Mouse (Mus musculus) hindbrain, embryonic 13.5 days (tissue): Measurements from ENCODE around the gene Qrich1. TPM values are rescaled to one million over a fixed set of nuclear protein-coding genes. Genes with fewer than 3 reads are reported as not detected.

ENCODE experiments used
- ATAC-seq: fragments of 200-750 bp; cut with Nextera tagmentation; 2 replicates; pipeline ENCODE4 v1.8.0; 2017; ENCODE audit warnings: moderate TSS enrichment; ENCODE audit not compliant: low FRiP score
- H3K27ac ChIP-seq: fragments of 300-500 bp; sonication (generic); 2 replicates; pipeline ENCODE4 v1.5.1; 2015; ENCODE audit warnings: inconsistent platforms, mild to moderate bottlenecking, moderate library complexity
- H3K27me3 ChIP-seq: fragments of 300-500 bp; sonication (generic); 2 replicates; pipeline ENCODE4 v1.6.1; 2015; ENCODE audit warnings: mild to moderate bottlenecking, inconsistent platforms
- H3K36me3 ChIP-seq: fragments of 300-500 bp; sonication (generic); 2 replicates; pipeline ENCODE4 v1.6.1; 2015; ENCODE audit warnings: mild to moderate bottlenecking, inconsistent platforms
- H3K4me1 ChIP-seq: fragments of 300-500 bp; sonication (generic); replicated peaks from 2 replicates; pipeline ENCODE4 v1.6.1; 2015; ENCODE audit warnings: inconsistent platforms
- H3K4me2 ChIP-seq: fragments of 300-500 bp; sonication (generic); 2 replicates; pipeline ENCODE4 v1.6.1; 2015; ENCODE audit warnings: inconsistent platforms, mild to moderate bottlenecking, moderate library complexity
- H3K4me3 ChIP-seq: fragments of 300-500 bp; sonication (generic); 2 replicates; pipeline ENCODE4 v1.5.1; 2015; ENCODE audit warnings: mild to moderate bottlenecking, inconsistent platforms
- H3K9ac ChIP-seq: fragments of 300-500 bp; sonication (generic); 2 replicates; pipeline ENCODE4 v1.6.1; 2015; ENCODE audit warnings: mild to moderate bottlenecking, inconsistent platforms
- H3K9me3 ChIP-seq: fragments of 300-500 bp; sonication (generic); 2 replicates; pipeline ENCODE4 v1.6.1; 2016; ENCODE audit warnings: inconsistent platforms
- WGBS: fragments of 180-500 bp; shearing (Covaris S2); methylation state at CpG from one replicate; pipeline ENCODE4 v1.1.7; 2015; 5-methylcytosine and 5-hydroxymethylcytosine counted together
- polyA plus RNA-seq: library from polyadenylated mRNA; unstranded; fragments of >200 nt; fragmentation: Nextera tagmentation; extraction: Ambion mirVana; gene quantifications from 2 replicates; pipeline ENCODE4 v1.2.1, GENCODE M21; 2015

Qrich1 gene
- polyA plus RNA-seq, 1 experiment from 2014 or later = 131 TPM

DNA sequence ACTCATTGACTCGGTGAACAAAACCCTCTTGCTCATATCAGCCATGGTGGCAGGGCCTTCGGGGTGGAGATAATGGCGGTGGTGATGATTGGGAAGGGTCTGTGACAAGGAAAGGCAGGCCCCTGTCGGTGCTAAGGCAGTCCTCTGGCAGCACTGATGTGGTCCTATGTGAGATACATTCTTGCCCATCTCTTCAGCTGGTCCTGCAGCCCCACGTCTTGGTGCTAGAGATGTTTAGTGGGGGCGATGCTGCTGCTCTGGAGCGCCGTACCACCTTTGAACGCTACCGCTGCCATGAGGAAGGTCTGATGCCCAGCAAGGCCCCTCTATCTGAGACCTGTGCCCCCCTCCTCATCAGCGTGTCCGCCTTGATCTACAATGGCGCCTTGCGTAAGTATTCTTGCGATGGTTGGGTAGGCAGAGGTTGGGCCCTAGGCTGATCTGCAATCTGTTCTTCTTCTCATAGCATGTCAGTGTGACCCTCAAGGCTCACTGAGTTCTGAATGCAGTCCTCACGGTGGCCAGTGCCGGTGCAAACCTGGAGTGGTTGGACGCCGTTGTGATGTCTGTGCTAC is 31.2 kb upstream of the Qrich1 start:
- 94% methylated on average over 19 of the region's 19 CpGs for WGBS
- no peaks in the 10 kb centered on the region for H3K9me3 ChIP-seq
- no peak overlapping the region for H3K9ac ChIP-seq
- H3K4me1 ChIP-seq = peaks cover 11% of the 10 kb centered on the region
- no peak overlapping the region for H3K27ac ChIP-seq
- H3K4me2 ChIP-seq = no peak overlapping the region
- peaks cover 19% of the 10 kb centered on the region for H3K36me3 ChIP-seq
- H3K4me3 ChIP-seq = no peak overlapping the region
- H3K27me3 ChIP-seq = no peaks in the 10 kb centered on the region
- no peak for ATAC-seq

DNA sequence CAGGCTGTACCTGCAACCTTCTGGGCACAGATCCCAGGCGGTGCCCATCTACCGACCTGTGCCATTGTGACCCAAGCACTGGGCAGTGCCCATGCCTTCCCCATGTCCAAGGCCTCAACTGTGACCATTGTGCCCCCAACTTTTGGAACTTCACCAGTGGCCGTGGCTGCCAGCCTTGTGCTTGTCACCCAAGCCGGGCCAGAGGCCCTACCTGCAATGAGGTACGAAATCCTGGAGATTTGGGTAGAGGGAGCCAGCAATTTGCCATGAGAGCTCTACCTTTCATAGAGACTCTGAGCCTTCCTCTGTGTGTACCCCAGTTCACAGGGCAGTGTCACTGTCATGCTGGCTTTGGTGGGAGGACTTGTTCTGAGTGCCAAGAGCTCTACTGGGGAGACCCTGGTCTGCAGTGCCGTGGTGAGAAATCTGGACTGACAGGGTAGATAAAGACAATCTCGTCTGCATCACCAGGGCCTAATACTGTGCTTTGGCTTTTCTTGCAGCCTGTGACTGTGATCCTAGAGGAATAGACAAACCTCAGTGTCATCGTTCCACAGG is 29.6 kb upstream of the Qrich1 start:
- no peak overlapping the region for H3K27ac ChIP-seq
- 0 out of 2 replicates have a peak overlapping the region, but pooled peaks have one; percentile 11 for H3K9ac ChIP-seq
- no peak overlapping the region for H3K4me3 ChIP-seq
- WGBS = 95% methylated on average over 8 of the region's 8 CpGs
- no peak overlapping the region for H3K4me2 ChIP-seq
- H3K27me3 ChIP-seq = no peaks in the 10 kb centered on the region
- ATAC-seq = no peak
- H3K9me3 ChIP-seq = no peaks in the 10 kb centered on the region
- peaks cover 20% of the 10 kb centered on the region for H3K36me3 ChIP-seq
- H3K4me1 ChIP-seq = peaks cover 18% of the 10 kb centered on the region

DNA sequence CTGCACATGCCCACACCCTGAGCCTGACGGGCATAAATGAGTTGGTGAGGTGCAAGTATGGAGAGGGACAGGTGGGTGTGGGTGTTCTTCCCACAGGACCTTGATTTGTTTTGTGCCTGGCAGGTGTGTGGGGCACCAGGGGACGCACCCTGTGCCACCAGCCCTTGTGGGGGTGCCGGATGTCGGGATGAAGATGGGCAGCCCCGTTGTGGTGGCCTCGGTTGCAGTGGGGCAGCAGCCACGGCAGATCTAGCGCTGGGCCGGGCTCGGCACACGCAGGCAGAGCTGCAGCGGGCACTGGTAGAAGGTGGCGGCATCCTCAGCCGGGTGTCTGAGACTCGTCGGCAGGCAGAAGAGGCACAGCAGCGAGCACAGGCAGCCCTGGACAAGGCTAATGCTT is 28.2 kb upstream of the Qrich1 start:
- no peak overlapping the region for H3K27ac ChIP-seq
- no peak overlapping the region for H3K9ac ChIP-seq
- no peaks in the 10 kb centered on the region for H3K9me3 ChIP-seq
- ATAC-seq = no peak
- no peak overlapping the region for H3K4me2 ChIP-seq
- H3K36me3 ChIP-seq = peaks cover 34% of the 10 kb centered on the region
- H3K27me3 ChIP-seq = no peaks in the 10 kb centered on the region
- no peak overlapping the region for H3K4me3 ChIP-seq
- H3K4me1 ChIP-seq = peaks cover 26% of the 10 kb centered on the region
- 98% methylated on average over 17 of the region's 17 CpGs for WGBS

DNA sequence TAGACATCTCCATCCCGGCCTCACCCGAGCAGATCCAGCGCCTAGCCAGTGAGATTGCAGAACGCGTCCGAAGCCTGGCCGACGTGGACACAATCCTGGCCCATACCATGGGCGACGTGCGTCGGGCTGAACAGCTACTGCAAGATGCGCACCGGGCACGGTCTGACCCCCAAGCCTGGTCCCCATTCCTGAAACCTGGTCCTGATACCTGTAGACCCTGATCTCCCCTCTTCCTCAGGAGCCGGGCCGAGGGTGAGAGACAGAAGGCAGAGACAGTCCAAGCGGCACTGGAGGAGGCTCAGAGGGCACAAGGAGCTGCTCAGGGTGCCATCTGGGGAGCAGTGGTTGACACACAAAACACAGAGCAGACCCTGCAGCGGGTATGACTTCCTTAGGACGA is 27.4 kb upstream of the Qrich1 start:
- ATAC-seq = no peak
- 98% methylated on average over 20 of the region's 20 CpGs for WGBS
- peak overlapping the region; percentile 97 for H3K27ac ChIP-seq
- H3K36me3 ChIP-seq = peaks cover 42% of the 10 kb centered on the region
- no peaks in the 10 kb centered on the region for H3K27me3 ChIP-seq
- H3K9me3 ChIP-seq = no peaks in the 10 kb centered on the region
- peak overlapping the region; percentile 99; the same call in 1 of the 2 replicates for H3K4me3 ChIP-seq
- no peak overlapping the region for H3K4me2 ChIP-seq
- H3K4me1 ChIP-seq = peaks cover 26% of the 10 kb centered on the region
- H3K9ac ChIP-seq = 0 out of 2 replicates have a peak overlapping the region, but pooled peaks have one; percentile 95

DNA sequence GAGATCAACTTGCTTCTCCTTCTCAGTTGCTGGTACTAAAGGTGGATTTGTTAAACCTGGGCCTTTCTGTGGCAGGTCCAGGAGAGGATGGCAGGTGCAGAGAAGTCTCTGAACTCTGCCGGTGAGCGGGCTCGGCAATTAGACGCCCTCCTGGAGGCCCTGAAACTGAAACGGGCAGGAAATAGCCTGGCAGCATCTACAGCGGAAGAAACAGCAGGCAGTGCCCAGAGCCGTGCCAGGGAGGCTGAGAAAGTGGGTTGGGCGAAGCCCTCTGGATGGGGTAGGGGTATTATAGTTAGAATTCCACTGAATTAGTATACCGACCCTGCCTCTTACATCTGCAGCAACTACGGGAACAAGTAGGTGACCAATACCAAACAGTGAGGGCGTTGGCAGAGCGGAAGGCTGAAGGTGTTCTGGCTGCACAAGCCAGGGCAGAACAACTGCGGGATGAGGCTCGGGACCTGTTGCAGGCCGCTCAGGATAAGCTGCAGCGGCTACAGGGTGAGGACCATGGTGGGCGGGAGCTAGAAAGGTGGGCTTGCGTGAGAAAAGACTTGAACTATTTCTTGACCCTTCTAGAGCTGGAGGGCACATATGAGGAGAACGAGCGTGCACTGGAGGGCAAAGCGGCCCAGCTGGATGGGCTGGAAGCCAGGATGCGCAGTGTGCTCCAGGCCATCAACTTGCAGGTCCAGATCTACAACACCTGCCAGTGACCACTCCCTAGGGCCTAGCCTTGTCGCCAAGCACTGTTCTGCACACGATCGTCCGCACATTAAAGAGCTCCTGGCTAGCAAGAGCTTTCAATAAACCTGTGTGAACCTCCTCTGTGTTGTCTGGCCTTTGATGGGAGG is 26.7 kb upstream of the Qrich1 start:
- Histone ChIP-seq H3K4me3 (peak overlapping the region; percentile 99), H3K4me2 (peak overlapping the region; percentile 96), H3K4me1 (peaks cover 26% of the 10 kb centered on the region), H3K27ac (peak overlapping the region; percentile 97), H3K36me3 (peaks cover 49% of the 10 kb centered on the region), H3K9ac (peak overlapping the region; percentile 95), H3K27me3 (no peaks in the 10 kb centered on the region), H3K9me3 (no peaks in the 10 kb centered on the region)
- peak; percentile 1; the same call in 1 of the 2 replicates for ATAC-seq
- WGBS = 67% methylated on average over 26 of the region's 26 CpGs

DNA sequence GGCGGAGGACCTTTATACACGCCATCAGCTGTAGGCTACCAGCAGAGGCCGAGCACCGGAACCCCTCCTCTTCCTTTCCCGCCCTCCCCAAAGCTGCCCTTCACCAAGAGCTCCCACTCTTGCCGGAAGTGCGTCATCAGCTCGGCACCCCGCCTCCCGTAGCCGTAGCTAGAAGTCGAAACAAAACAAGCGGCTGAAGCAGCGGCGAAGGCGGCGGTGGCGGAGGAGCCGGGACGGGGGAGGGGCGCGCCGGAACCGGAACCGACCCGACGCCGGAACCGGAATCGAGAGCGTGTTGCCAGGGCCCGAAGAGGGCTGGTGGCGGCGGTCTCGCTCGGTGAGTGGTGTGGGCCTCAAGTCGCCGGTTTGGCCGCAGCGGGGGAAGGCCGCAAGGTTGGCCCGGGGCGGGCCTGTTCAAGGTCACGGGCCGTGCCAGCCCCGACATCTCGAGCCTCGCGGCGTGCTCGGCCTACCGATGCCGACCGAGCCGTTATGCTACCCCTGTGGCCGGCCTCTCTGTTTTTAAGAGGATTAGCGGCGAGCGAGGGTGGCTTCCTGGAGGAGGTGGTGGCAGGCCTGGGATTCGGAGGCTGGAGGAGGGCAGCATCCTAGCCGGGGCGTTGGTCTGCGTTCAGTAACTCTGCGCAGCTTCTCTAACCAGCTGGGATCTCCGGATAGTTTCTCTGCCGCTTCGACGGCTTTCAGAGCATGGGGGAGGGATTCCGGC is 25.9 kb upstream of the Qrich1 start, which contains the start of gene Usp19:
TSS of gene Usp19 (plus strand) at position 44 of the 727 bp plus-strand sequence.
- H3K36me3 ChIP-seq = peaks cover 57% of the 10 kb centered on the region
- WGBS = under 1% methylated on average over 68 of the region's 69 CpGs
- H3K27me3 ChIP-seq = no peaks in the 10 kb centered on the region
- peak within 1 kb of the TSS; percentile 96 for H3K4me2 ChIP-seq
- H3K4me1 ChIP-seq = peaks cover 26% of the 10 kb centered on the region
- ATAC-seq = peak; percentile 94
- peak within 1 kb of the TSS; percentile 99 for H3K4me3 ChIP-seq
- H3K9me3 ChIP-seq = no peaks in the 10 kb centered on the region
- H3K27ac ChIP-seq = peak within 1 kb of the TSS; percentile 97
- H3K9ac ChIP-seq = peak within 1 kb of the TSS; percentile 95

DNA sequence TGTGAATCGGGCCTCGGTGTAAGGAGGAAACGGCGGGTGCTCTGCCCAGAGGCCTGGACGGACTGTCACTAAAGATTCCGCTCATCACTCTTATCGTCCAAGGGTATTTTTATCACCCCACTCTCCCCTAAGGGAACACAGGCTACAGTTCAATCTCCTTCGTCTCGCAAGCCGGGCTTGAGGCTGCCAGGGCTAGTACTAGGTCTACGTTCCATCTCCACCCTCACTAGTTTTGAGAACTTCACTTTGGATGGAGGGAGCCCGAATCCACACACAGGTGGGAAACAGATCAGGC is 25.4 kb upstream of the Qrich1 start:
- peaks cover 59% of the 10 kb centered on the region for H3K36me3 ChIP-seq
- H3K4me1 ChIP-seq = peaks cover 26% of the 10 kb centered on the region
- H3K27me3 ChIP-seq = no peaks in the 10 kb centered on the region
- ATAC-seq = no peak
- H3K9ac ChIP-seq = peak overlapping the region; percentile 95
- H3K4me2 ChIP-seq = peak overlapping the region; percentile 96
- no peaks in the 10 kb centered on the region for H3K9me3 ChIP-seq
- WGBS = 11% methylated on average over 12 of the region's 12 CpGs
- H3K4me3 ChIP-seq = peak overlapping the region; percentile 99
- H3K27ac ChIP-seq = peak overlapping the region; percentile 97

DNA sequence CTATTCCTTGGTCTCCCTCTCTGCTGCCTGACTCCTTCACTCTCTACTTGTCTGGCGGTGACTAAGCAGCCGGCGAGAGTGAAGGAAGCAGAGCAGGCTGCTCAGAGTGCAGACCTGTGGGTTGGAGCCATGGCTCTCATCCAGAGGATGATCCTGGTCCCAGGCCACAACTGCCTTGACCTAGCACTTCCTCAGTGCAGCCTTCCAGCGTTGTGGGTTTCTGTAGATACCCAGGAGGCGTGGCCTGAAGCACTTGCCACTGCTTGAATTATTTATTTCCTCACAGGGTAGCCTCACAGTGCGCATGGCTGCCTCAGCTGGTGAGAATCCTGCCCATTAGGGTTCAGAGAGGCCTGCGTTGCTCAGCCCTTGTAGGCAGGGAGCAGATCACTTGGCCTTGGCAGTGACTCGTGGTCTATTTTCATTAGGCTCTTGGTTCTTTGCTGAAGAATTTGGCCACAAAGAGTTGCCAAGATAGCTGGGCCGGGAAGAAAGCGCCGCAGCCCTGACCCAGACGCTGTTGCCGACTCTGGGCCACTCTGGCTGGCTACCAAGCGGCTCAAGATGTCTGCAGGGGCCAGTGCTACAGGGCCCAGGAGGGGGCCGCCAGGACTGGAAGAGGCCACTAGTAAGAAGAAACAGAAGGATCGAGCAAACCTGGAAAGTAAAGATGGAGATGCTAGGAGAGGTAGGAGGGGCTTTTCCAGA is 24.4 kb upstream of the Qrich1 start:
- no peak for ATAC-seq
- Histone ChIP-seq H3K27ac (peak overlapping the region; percentile 30), H3K36me3 (peaks cover 60% of the 10 kb centered on the region), H3K27me3 (no peaks in the 10 kb centered on the region), H3K4me3 (peak overlapping the region; percentile 99), H3K4me2 (peak overlapping the region; percentile 96), H3K4me1 (peaks cover 26% of the 10 kb centered on the region), H3K9ac (peak overlapping the region; percentile 95), H3K9me3 (no peaks in the 10 kb centered on the region)
- WGBS = 89% methylated on average over 16 of the region's 16 CpGs

DNA sequence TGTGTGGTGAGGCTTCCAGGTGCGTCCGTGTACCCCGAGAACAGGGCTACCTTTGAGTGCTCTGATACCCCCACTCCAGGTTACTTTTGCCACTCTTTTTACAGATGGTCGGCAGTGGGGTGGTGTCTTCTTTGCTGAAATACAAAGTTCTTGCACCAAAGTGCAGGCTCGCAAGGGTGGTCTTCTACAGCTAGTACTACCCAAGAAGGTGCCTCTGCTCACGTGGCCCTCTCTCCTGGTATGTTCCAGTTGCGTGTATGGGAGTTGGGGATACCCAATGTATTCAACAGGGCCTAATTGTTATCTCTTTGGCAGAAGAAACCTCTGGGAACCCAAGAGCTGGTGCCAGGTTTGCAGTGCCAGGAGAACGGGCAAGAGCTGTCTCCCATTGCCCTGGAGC is 23.4 kb upstream of the Qrich1 start:
- no peak overlapping the region for H3K9ac ChIP-seq
- no peak overlapping the region for H3K27ac ChIP-seq
- H3K9me3 ChIP-seq = no peaks in the 10 kb centered on the region
- peaks cover 26% of the 10 kb centered on the region for H3K4me1 ChIP-seq
- H3K27me3 ChIP-seq = no peaks in the 10 kb centered on the region
- 98% methylated on average over 8 of the region's 8 CpGs for WGBS
- H3K36me3 ChIP-seq = peaks cover 68% of the 10 kb centered on the region
- no peak overlapping the region for H3K4me2 ChIP-seq
- no peak for ATAC-seq
- no peak overlapping the region for H3K4me3 ChIP-seq

DNA sequence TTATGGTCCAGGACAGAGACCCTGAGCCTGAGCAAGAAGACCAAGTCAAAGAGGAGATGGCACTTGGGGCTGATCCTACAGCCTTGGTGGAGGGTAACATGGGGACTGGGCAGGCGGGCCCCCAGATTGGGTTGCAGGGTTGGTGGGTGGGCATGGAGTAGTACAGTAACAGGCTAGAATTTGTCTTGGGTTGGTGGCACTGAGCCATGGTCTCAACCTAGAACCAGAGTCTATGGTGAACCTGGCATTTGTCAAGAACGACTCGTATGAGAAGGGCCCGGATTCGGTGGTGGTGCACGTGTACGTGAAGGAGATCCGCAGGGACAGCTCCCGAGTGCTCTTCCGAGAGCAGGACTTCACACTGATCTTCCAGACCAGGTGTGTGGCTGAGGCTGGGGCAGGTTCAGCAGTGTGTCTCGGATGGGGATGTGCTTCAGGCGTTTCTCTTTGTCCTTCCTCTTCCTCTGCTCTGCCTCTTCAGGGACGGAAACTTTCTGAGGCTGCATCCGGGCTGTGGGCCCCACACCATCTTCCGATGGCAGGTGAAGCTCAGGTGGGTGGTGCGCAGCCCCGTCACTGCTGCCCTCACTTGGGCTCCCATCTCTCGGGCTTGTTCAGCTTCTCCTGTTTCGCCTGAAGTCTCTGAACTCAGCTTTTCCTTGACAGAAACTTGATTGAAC is 22.3 kb upstream of the Qrich1 start:
- Histone ChIP-seq H3K36me3 (peaks cover 74% of the 10 kb centered on the region), H3K9me3 (no peaks in the 10 kb centered on the region), H3K27ac (no peak overlapping the region), H3K4me1 (peaks cover 26% of the 10 kb centered on the region), H3K4me2 (no peak overlapping the region), H3K9ac (no peak overlapping the region), H3K27me3 (no peaks in the 10 kb centered on the region), H3K4me3 (no peak overlapping the region)
- WGBS = 97% methylated on average over 19 of the region's 19 CpGs
- ATAC-seq = no peak

DNA sequence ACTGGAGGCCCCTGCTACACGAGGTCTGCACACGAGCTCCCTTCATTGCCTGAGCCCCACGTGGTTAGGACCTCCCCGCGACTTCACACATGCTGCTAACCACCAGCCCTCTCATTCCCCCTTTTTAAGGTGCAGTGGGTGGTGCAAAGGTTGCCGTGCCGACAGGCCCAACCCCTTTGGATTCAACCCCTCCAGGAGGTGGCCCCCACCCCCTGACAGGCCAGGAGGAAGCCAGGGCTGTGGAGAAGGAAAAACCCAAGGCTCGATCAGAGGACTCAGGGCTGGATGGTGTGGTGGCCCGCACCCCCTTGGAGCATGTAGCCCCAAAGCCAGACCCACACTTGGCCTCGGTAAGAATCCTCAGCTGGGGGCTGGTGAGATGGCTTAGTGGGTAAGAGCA is 21.7 kb upstream of the Qrich1 start:
- WGBS = 87% methylated on average over 10 of the region's 10 CpGs
- no peaks in the 10 kb centered on the region for H3K27me3 ChIP-seq
- H3K4me1 ChIP-seq = peaks cover 22% of the 10 kb centered on the region
- peaks cover 80% of the 10 kb centered on the region for H3K36me3 ChIP-seq
- H3K4me2 ChIP-seq = no peak overlapping the region
- no peak overlapping the region for H3K9ac ChIP-seq
- H3K27ac ChIP-seq = no peak overlapping the region
- no peak overlapping the region for H3K4me3 ChIP-seq
- no peaks in the 10 kb centered on the region for H3K9me3 ChIP-seq
- no peak for ATAC-seq
